Mouse (Mus musculus): ENCODE results near the gene Map3k20.

- TF ChIP-seq CTCF (IDR thresholded peaks at IDR 0.05; ENCODE audit: control insufficient read depth, insufficient read depth, low read length) (no peak), POLR2A (IDR thresholded peaks at IDR 0.05; ENCODE audit: borderline replicate concordance, control insufficient read depth, low read depth, low read length) (no peak)
Observed at GRCm38 (mm10) chr2:72474531-72475287, 189.3 kb downstream of the Map3k20 start.

Data from bone marrow, adult 2 months (tissue).